Comparison of ENCODE assay signal across 11 mouse cellular contexts in genomic region chr2:137730472-137730931, GRCm38 (mm10).
DNase-seq lines count a peak whose midpoint lies in the region; ATAC-seq lines count a peak whose summit lies in the region.
"Had no signal": no experiment of that assay in that cellular context is flagged by ENCODE, and none has a peak within 500 bp of the region (broad histone marks: within the 10 kb centered on the region; RNA-seq: fewer than 3 reads in every experiment).

No protein-coding gene starts in this region.

- H3K9me3 ChIP-seq in hindbrain, embryonic 10.5 days = no peaks in the 10 kb centered on the region
- H3K9me3 ChIP-seq in midbrain, embryonic 15.5 days = no peaks in the 10 kb centered on the region
- H3K9me3 ChIP-seq: liver, embryonic 13.5 days; stomach, embryonic 15.5 days had no signal

- 0 out of 2 replicates have a peak, but pooled peaks have one; percentile 36 for ATAC-seq in cerebellum, adult (ENCODE audit: insufficient number of reproducible peaks, low FRiP score, low TSS enrichment)
- ATAC-seq in midbrain, embryonic 15.5 days (replicated peaks) = peak; percentile 76
- no peak for ATAC-seq in erythroblast, adult 5-6 weeks (replicated peaks; ENCODE audit: low FRiP score, poor library complexity, severe bottlenecking)

- no peaks in the 10 kb centered on the region for H3K36me3 ChIP-seq in hindbrain, embryonic 10.5 days
- no peaks in the 10 kb centered on the region for H3K36me3 ChIP-seq in midbrain, embryonic 15.5 days (replicated peaks)
- H3K36me3 ChIP-seq: liver, embryonic 13.5 days; stomach, embryonic 15.5 days had no signal

- no peak for DNase-seq in cerebellum, postnatal 4 days (ENCODE audit: low spot score in 2 of 2)
- peak; percentile 43 for DNase-seq in embryo, embryonic 9.5 days (ENCODE audit: extremely low spot score)
- peak; percentile 71 for DNase-seq in hindbrain, embryonic 10.5 days (ENCODE audit: low spot score)
- DNase-seq in thymus, postnatal 25 days = no peak
- no peak for DNase-seq in urinary bladder, postnatal 14 days (ENCODE audit: low spot score)
- DNase-seq: liver, embryonic 13.5 days had no signal

- H3K27ac ChIP-seq in hindbrain, embryonic 10.5 days = peak overlapping the region; percentile 56; the same call in 1 of the 2 replicates
- H3K27ac ChIP-seq in midbrain, embryonic 15.5 days = no peak overlapping the region
- H3K27ac ChIP-seq: kidney, postnatal 0 days; liver, embryonic 13.5 days; stomach, embryonic 15.5 days had no signal

- H3K4me1 ChIP-seq in hindbrain, embryonic 10.5 days (replicated peaks) = peaks cover 27% of the 10 kb centered on the region
- H3K4me1 ChIP-seq in midbrain, embryonic 15.5 days = peaks cover 14% of the 10 kb centered on the region
- H3K4me1 ChIP-seq: liver, embryonic 13.5 days; stomach, embryonic 15.5 days had no signal

- H3K4me2 ChIP-seq in midbrain, embryonic 15.5 days = peak overlapping the region; percentile 31; the same call in 1 of the 2 replicates
- H3K4me2 ChIP-seq: liver, embryonic 13.5 days; stomach, embryonic 15.5 days had no signal

- 0 out of 2 replicates have a peak overlapping the region, but pooled peaks have one; percentile 1 for H3K4me3 ChIP-seq in hindbrain, embryonic 10.5 days
- no peak overlapping the region for H3K4me3 ChIP-seq in midbrain, embryonic 15.5 days
- H3K4me3 ChIP-seq: liver, embryonic 13.5 days; stomach, embryonic 15.5 days had no signal

- WGBS in hindbrain, embryonic 10.5 days = 35% methylated on average over 12 of the region's 12 CpGs
- WGBS in midbrain, embryonic 15.5 days = 17% methylated on average over 12 of the region's 12 CpGs

- no peak overlapping the region for H3K9ac ChIP-seq in midbrain, embryonic 15.5 days
- H3K9ac ChIP-seq: liver, embryonic 13.5 days; stomach, embryonic 15.5 days had no signal

- H3K27me3 ChIP-seq in hindbrain, embryonic 10.5 days (ENCODE audit: insufficient read depth, poor library complexity, severe bottlenecking) = peaks cover 28% of the 10 kb centered on the region
- H3K27me3 ChIP-seq in midbrain, embryonic 15.5 days (replicated peaks) = no peaks in the 10 kb centered on the region
- H3K27me3 ChIP-seq: liver, embryonic 13.5 days; stomach, embryonic 15.5 days had no signal

Comparison
In these comparisons a context has a peak if more than half of its experiments do, and no peak if none do; other contexts are left out.
1. DNase-seq: peak in embryo, embryonic 9.5 days (single experiment) and hindbrain, embryonic 10.5 days (single experiment); none in cerebellum, postnatal 4 days (0 of 2), thymus, postnatal 25 days (single experiment) and urinary bladder, postnatal 14 days (single experiment).